Mouse (Mus musculus) C2C12 (cell line): ENCODE data around the gene Gusb.

Source experiments
- CEBPB ChIP-seq: IDR thresholded peaks from one replicate; pipeline ENCODE4 v1.6.1; 2011; ENCODE audit warnings: low read depth, mild to moderate bottlenecking, control low read depth, moderate library complexity
- CTCF ChIP-seq: IDR thresholded peaks from one replicate; pipeline ENCODE4 v1.5.1; 2011; ENCODE audit not compliant: control insufficient read depth, insufficient read depth, insufficient read length
- MAX ChIP-seq: IDR thresholded peaks from one replicate; pipeline ENCODE4 v1.6.1; 2011; ENCODE audit warnings: mild to moderate bottlenecking, control low read depth
- MYOD1 ChIP-seq: IDR thresholded peaks from one replicate; pipeline ENCODE4 v1.6.1; 2011; ENCODE audit warnings: low read depth; ENCODE audit not compliant: control insufficient read depth, insufficient read length
- USF1 ChIP-seq: IDR thresholded peaks from one replicate; pipeline ENCODE4 v1.6.1; 2011; ENCODE audit warnings: low read depth, mild to moderate bottlenecking, control low read depth, moderate library complexity

GRCm38 (mm10) chr5:129966448-129966847 is 36.4 kb downstream of the Gusb start:
- TF ChIP-seq CTCF (no peak), MAX (no peak), CEBPB (no peak), USF1 (no peak), MYOD1 (no peak)
